Mouse (Mus musculus): ENCODE measurements at regions not wholly inside any gene's neighbourhood (a gene's known extent, or its start where the extent isn't known, plus 50 kb on each side); places are given as distances from the start of the nearest gene placed in this dataset.

- TF ChIP-seq POLR2A (IDR thresholded peaks at IDR 0.05; ENCODE audit: extremely low read depth, insufficient read depth, low read length) = no peak
- no peak for TF ChIP-seq CTCF (IDR thresholded peaks at IDR 0.05; ENCODE audit: extremely low read depth, insufficient read depth, low read length)
- peaks cover 2% of the 10 kb centered on the region; the same call in 1 of the 2 replicates for H3K4me1 ChIP-seq (ENCODE audit: control insufficient read depth, insufficient read depth, low read length)
- H3K27ac ChIP-seq (ENCODE audit: insufficient read depth, low read length) = no peak overlapping the region
- H3K4me3 ChIP-seq (ENCODE audit: insufficient read depth, low read length) = no peak overlapping the region
Measured at GRCm38 (mm10) chr6:84445093-84445492, 148.6 kb downstream of the Cyp26b1 start.

- H3K27ac ChIP-seq (ENCODE audit: insufficient read depth, low read length) = no peak overlapping the region
Measured at GRCm38 (mm10) chr6:84442667-84443066, 151.0 kb downstream of the Cyp26b1 start.

DNA sequence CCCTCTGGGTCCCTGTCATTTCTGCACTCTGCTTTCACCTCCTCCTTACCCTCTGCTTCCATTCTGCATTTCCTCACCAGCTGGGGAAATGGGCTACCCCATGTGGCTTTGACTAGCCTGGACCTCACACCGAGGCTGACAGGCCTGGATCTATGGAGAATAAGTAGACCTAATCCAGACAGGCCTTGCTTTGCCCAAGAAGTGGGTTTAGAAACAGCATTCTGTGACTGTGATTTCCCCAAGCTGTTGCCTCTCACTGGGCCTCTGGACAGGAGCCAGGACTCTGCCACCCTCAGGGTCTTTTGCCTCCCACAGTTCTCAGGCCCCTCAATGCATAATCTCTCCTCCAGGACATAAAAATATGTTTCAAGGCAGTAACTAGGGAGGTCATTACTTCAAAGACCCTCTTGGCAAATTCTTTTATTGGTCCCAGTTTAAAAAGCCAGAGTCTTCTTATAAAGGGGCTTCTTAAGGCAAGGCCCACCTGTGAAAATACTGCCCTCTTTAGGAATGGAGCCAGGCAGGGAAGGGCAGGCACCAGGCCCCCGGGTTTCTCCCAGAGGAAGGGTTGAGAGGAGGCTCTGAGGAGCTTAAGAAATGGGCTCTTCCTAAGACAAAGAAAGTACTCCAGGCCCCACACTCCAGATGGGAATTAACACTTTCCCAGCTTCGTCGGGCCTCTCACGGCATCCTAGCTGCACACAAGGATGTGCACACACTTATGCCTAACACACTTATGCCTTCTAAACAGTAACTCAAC lies 151.8 kb downstream of the Cyp26b1 start:
- Histone ChIP-seq H3K4me3 (ENCODE audit: insufficient read depth, low read length) (no peak overlapping the region), H3K4me1 (ENCODE audit: control insufficient read depth, insufficient read depth, low read length) (peaks cover 2% of the 10 kb centered on the region; the same call in 1 of the 2 replicates), H3K27ac (ENCODE audit: insufficient read depth, low read length) (no peak overlapping the region)
- TF ChIP-seq CTCF (IDR thresholded peaks at IDR 0.05; ENCODE audit: extremely low read depth, insufficient read depth, low read length) = no peak
- no peak for TF ChIP-seq POLR2A (IDR thresholded peaks at IDR 0.05; ENCODE audit: extremely low read depth, insufficient read depth, low read length)

More at GRCm38 (mm10) chr6:84442667-84443066, 151.0 kb downstream of the Cyp26b1 start:
- H3K4me3 ChIP-seq (ENCODE audit: insufficient read depth, low read length) = no peak overlapping the region
- peaks cover 2% of the 10 kb centered on the region; the same call in 1 of the 2 replicates for H3K4me1 ChIP-seq (ENCODE audit: control insufficient read depth, insufficient read depth, low read length)
- TF ChIP-seq POLR2A (IDR thresholded peaks at IDR 0.05; ENCODE audit: extremely low read depth, insufficient read depth, low read length) (no peak), CTCF (IDR thresholded peaks at IDR 0.05; ENCODE audit: extremely low read depth, insufficient read depth, low read length) (no peak)

DNA sequence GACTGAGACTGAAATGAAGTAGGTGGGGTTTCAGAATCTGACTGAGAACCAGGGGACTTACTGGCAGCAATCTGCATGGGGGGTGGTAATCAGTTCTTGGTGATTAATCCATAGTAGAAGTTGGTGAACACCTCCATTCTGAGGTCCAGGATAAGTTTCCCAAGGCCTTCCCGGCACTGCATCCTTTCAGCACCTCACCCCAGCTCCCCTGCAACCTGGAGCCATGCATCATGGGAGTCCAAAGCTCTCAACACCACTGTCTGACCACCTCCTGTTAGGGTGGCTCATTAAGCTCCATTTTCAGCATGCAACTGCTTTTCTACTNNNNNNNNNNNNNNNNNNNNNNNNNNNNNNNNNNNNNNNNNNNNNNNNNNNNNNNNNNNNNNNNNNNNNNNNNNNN lies 157.0 kb downstream of the Cyp26b1 start:
- Histone ChIP-seq H3K4me1 (ENCODE audit: control insufficient read depth, insufficient read depth, low read length) (no peaks in the 10 kb centered on the region), H3K27ac (ENCODE audit: insufficient read depth, low read length) (no peak overlapping the region), H3K4me3 (ENCODE audit: insufficient read depth, low read length) (no peak overlapping the region)
- TF ChIP-seq POLR2A (IDR thresholded peaks at IDR 0.05; ENCODE audit: extremely low read depth, insufficient read depth, low read length) (no peak), CTCF (IDR thresholded peaks at IDR 0.05; ENCODE audit: extremely low read depth, insufficient read depth, low read length) (no peak)

DNA sequence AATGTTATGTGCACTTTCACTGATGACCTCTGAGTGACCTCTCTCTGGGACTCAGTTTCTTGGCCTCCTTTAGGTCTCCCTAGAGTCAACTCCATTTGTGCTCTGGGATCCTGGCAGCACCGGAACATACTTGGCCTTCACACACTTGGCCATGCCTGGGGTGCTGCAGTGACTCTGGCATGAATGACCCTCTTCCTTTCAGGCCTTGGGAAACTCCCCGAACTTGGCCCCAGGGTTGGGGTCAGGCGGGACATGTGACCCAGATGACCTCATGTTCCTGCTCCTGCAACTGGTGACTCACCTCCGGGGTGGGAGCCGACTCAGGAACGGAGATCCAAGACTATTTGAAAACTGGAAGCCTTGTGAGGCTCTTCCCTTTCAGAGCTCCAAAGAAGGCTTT lies 159.2 kb downstream of the Cyp26b1 start:
- no peaks in the 10 kb centered on the region for H3K4me1 ChIP-seq (ENCODE audit: control insufficient read depth, insufficient read depth, low read length)
- H3K27ac ChIP-seq (ENCODE audit: insufficient read depth, low read length) = no peak overlapping the region
- H3K4me3 ChIP-seq (ENCODE audit: insufficient read depth, low read length) = no peak overlapping the region
- TF ChIP-seq POLR2A (IDR thresholded peaks at IDR 0.05; ENCODE audit: extremely low read depth, insufficient read depth, low read length) (no peak), CTCF (IDR thresholded peaks at IDR 0.05; ENCODE audit: extremely low read depth, insufficient read depth, low read length) (no peak)

DNA sequence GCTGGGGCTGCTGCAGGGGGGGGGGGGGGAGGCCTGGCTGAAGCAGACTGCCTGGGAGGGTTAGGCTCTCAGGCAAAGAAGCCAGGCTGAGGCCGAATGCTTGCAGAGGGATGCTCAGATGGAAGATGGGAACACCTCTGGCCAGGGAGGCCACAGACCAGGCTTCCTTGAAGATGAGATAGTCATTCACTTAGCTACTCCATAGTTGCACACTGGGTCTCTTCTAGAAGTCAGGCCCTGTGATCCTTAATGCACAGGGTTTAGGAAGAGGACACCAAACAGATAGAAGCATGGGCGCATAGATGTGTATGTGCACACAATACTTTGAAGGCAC lies 162.1 kb downstream of the Cyp26b1 start:
- Histone ChIP-seq H3K4me3 (ENCODE audit: insufficient read depth, low read length) (no peak overlapping the region), H3K4me1 (ENCODE audit: control insufficient read depth, insufficient read depth, low read length) (peaks cover 2% of the 10 kb centered on the region; the same call in 1 of the 2 replicates), H3K27ac (ENCODE audit: insufficient read depth, low read length) (no peak overlapping the region)
- TF ChIP-seq CTCF (IDR thresholded peaks at IDR 0.05; ENCODE audit: extremely low read depth, insufficient read depth, low read length) = no peak
- no peak for TF ChIP-seq POLR2A (IDR thresholded peaks at IDR 0.05; ENCODE audit: extremely low read depth, insufficient read depth, low read length)

DNA sequence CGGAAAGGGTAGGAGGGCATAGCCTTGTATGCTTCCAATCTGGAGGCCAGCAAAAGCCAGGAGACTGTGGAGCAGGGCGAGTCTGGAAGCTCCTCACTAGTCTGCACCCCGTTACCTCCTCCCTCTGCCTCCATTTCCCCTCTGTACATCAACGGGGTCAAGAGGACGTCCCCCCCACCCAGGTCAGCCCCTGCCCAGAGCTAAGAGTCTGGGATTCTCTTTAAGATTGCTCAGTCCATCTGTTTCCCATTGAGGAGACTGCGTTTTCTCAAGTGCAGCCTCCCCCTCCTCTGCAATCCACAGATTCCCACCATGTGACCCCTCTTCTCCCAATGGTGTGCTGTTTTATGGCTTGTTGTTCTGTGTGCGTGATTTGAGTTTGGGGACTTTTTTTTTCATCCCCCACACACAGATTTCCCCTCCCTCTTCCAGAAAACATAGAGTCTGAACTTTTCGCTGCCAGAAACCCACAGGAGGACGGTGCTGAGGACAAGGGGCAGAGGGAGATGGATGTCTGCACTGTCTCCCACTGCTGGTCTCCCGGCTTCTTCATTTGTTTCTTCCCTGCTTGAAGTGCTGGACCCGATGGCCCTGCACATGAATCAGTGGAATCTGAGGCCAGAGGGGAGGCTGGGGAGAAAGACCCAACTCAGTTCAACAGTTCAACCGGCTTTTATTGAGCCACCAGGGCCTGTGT lies 162.6 kb downstream of the Cyp26b1 start:
- Histone ChIP-seq H3K4me3 (ENCODE audit: insufficient read depth, low read length) (no peak overlapping the region), H3K27ac (ENCODE audit: insufficient read depth, low read length) (no peak overlapping the region), H3K4me1 (ENCODE audit: control insufficient read depth, insufficient read depth, low read length) (peaks cover 2% of the 10 kb centered on the region; the same call in 1 of the 2 replicates)
- TF ChIP-seq POLR2A (IDR thresholded peaks at IDR 0.05; ENCODE audit: extremely low read depth, insufficient read depth, low read length) (no peak), CTCF (IDR thresholded peaks at IDR 0.05; ENCODE audit: extremely low read depth, insufficient read depth, low read length) (no peak)

DNA sequence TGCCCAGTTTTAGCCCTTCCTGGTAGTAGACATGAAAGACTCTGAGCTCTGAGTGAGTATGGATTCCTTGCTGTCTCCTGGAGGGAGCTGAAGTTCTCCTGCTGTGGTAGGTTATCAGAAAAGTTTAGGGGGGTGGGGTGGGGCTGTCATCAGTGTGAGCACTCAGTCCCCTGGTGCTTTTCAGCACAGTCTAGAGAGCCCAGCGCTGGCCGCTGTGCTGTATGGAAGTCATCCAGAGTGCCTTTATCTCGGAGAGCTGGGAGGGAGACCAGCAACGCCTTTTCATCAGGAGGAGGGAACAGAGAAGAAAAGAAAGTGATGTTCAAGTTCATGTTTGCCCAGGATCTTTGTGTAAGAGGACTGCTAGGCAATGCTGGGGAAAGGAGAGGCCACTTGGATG lies 163.6 kb downstream of the Cyp26b1 start:
- Histone ChIP-seq H3K4me1 (ENCODE audit: control insufficient read depth, insufficient read depth, low read length) (peaks cover 2% of the 10 kb centered on the region; the same call in 1 of the 2 replicates), H3K27ac (ENCODE audit: insufficient read depth, low read length) (no peak overlapping the region), H3K4me3 (ENCODE audit: insufficient read depth, low read length) (no peak overlapping the region)
- no peak for TF ChIP-seq POLR2A (IDR thresholded peaks at IDR 0.05; ENCODE audit: extremely low read depth, insufficient read depth, low read length)
- TF ChIP-seq CTCF (IDR thresholded peaks at IDR 0.05; ENCODE audit: extremely low read depth, insufficient read depth, low read length) = no peak

GRCm38 (mm10) chr6:84429247-84429646 lies 164.5 kb downstream of the Cyp26b1 start:
- Histone ChIP-seq H3K4me1 (ENCODE audit: control insufficient read depth, insufficient read depth, low read length) (peaks cover 2% of the 10 kb centered on the region; the same call in 1 of the 2 replicates), H3K4me3 (ENCODE audit: insufficient read depth, low read length) (no peak overlapping the region), H3K27ac (ENCODE audit: insufficient read depth, low read length) (no peak overlapping the region)
- TF ChIP-seq POLR2A (IDR thresholded peaks at IDR 0.05; ENCODE audit: extremely low read depth, insufficient read depth, low read length) (0 out of 2 replicates have a peak, but pooled peaks have one; percentile 42), CTCF (IDR thresholded peaks at IDR 0.05; ENCODE audit: extremely low read depth, insufficient read depth, low read length) (no peak)
